Mouse (Mus musculus) heart, embryonic 12.5 days (tissue): Measurements from ENCODE around the gene Pcsk5. TPM values are rescaled to one million over a fixed set of nuclear protein-coding genes. Genes with fewer than 3 reads are reported as not detected.

Experiments used
- ATAC-seq: fragments of 200-750 bp; cut with Nextera tagmentation; 2 replicates; pipeline ENCODE4 v1.8.0; 2017; ENCODE audit warnings: moderate TSS enrichment, moderate library complexity; ENCODE audit not compliant: insufficient number of reproducible peaks, low FRiP score
- H3K27ac ChIP-seq: fragments of 300-500 bp; sonication (generic); 2 replicates; pipeline ENCODE4 v1.5.1; 2016; ENCODE audit warnings: mild to moderate bottlenecking, moderate library complexity; ENCODE audit not compliant: poor library complexity, severe bottlenecking
- H3K27me3 ChIP-seq: fragments of 300-500 bp; sonication (generic); replicated peaks from 2 replicates; pipeline ENCODE4 v1.6.1; 2016; ENCODE audit warnings: mild to moderate bottlenecking, moderate library complexity
- H3K36me3 ChIP-seq: fragments of 300-500 bp; sonication (generic); 2 replicates; pipeline ENCODE4 v1.6.1; 2016; ENCODE audit warnings: mild to moderate bottlenecking, moderate library complexity
- H3K4me1 ChIP-seq: fragments of 300-500 bp; sonication (generic); replicated peaks from 2 replicates; pipeline ENCODE4 v1.6.1; 2016; ENCODE audit warnings: mild to moderate bottlenecking
- H3K4me2 ChIP-seq: fragments of 300-500 bp; sonication (generic); 2 replicates; pipeline ENCODE4 v1.6.1; 2016; ENCODE audit warnings: mild to moderate bottlenecking, moderate library complexity
- H3K4me3 ChIP-seq: fragments of 300-500 bp; sonication (generic); 2 replicates; pipeline ENCODE4 v1.5.1; 2016; ENCODE audit warnings: mild to moderate bottlenecking
- H3K9ac ChIP-seq: fragments of 300-500 bp; sonication (generic); 2 replicates; pipeline ENCODE4 v1.6.1; 2016; ENCODE audit warnings: mild to moderate bottlenecking, moderate library complexity
- H3K9me3 ChIP-seq: fragments of 300-500 bp; sonication (generic); replicated peaks from 2 replicates; pipeline ENCODE4 v1.6.1; 2016; ENCODE audit warnings: mild to moderate bottlenecking, moderate library complexity
- WGBS: fragments of 180-500 bp; shearing (Covaris S2); methylation state at CpG from one replicate; pipeline ENCODE4 v1.1.7; 2016; 5-methylcytosine and 5-hydroxymethylcytosine counted together
- polyA plus RNA-seq: library from polyadenylated mRNA; unstranded; fragments of >200 nt; fragmentation: Nextera tagmentation; extraction: Ambion mirVana; gene quantifications from 2 replicates; pipeline ENCODE4 v1.2.1, GENCODE M21; 2016

Pcsk5 gene
- polyA plus RNA-seq, 1 experiment from 2014 or later, result 24.6 TPM

- no peaks in the 10 kb centered on the region for H3K4me1 ChIP-seq
- ATAC-seq, result no peak
These were observed 104.7 kb downstream of the Pcsk5 start for GRCm38 (mm10) chr19:17732676-17733277.

GRCm38 (mm10) chr19:17717066-17717465, 120.4 kb downstream of the Pcsk5 start:
- no peak overlapping the region for H3K4me2 ChIP-seq
- H3K9me3 ChIP-seq, result no peaks in the 10 kb centered on the region
- H3K4me3 ChIP-seq, result no peak overlapping the region
- WGBS, result 81% methylated on average over 10 of the region's 10 CpGs
- no peaks in the 10 kb centered on the region for H3K27me3 ChIP-seq
- no peak overlapping the region for H3K27ac ChIP-seq
- peaks cover 34% of the 10 kb centered on the region for H3K4me1 ChIP-seq
- H3K36me3 ChIP-seq, result no peaks in the 10 kb centered on the region
- no peak overlapping the region for H3K9ac ChIP-seq
- no peak for ATAC-seq

More at GRCm38 (mm10) chr19:17732676-17733277, 104.7 kb downstream of the Pcsk5 start:
- Histone ChIP-seq H3K4me2 (no peak overlapping the region), H3K4me3 (no peak overlapping the region), H3K27me3 (no peaks in the 10 kb centered on the region), H3K9ac (no peak overlapping the region), H3K9me3 (no peaks in the 10 kb centered on the region), H3K36me3 (no peaks in the 10 kb centered on the region; the same call in 1 of the 2 replicates), H3K27ac (no peak overlapping the region)

DNA sequence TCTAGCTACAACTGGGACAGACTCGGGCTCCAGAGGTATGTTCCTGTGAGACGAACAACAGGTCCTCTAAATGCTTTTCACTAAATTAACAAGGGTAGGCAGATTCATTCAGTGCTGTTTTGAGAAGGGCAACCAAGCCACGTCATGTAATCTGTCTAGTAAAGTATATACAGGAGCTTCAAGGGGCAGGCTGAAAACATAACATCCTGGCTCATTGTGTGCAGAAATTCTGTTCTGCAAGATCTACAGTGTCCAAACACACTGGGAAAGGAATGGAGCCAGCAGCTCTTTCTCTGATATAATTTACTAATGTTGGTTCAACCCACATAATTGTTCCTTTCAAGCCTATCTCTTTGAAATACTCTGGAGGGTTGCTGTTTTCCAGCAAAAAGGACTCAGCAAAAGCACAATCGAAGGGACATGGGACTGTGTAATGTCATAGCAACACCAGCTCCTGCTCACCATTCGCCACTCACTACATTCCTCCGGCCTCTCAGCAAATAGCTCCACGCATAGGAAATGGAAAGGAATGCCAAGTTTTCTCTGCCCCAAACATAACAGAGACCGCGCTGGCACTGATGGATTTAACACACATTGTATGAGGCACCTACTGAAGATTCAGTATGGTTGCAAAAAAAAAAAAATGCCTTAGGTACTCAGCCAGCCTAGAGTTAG, 122.0 kb downstream of the Pcsk5 start:
- peak overlapping the region; percentile 34; the same call in 1 of the 2 replicates for H3K4me2 ChIP-seq
- ATAC-seq, result peak; percentile 86
- H3K9me3 ChIP-seq, result no peaks in the 10 kb centered on the region
- H3K9ac ChIP-seq, result no peak overlapping the region
- 24% methylated on average over 9 of the region's 9 CpGs for WGBS
- H3K4me1 ChIP-seq, result peaks cover 34% of the 10 kb centered on the region
- H3K36me3 ChIP-seq, result peaks cover 7% of the 10 kb centered on the region; the same call in 1 of the 2 replicates
- no peak overlapping the region for H3K4me3 ChIP-seq
- H3K27me3 ChIP-seq, result no peaks in the 10 kb centered on the region
- peak overlapping the region; percentile 81 for H3K27ac ChIP-seq

DNA sequence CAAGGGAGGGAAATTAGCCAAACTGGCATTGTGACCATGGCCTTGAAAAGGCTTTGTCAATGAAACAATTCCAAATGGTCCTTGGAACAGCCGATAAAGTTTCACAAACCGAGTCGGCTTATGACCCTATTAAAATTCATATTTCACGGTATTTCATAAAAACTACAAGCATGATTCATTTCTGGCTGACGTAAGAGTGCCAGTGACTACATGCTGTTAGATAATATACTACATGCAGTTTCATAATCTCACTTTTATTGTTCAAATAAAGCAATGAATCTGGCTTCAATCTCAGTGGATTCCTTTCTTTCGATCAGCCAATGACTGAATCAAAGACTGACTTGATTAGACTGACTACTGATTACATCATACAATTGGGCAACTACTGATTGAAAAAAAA, 145.8 kb downstream of the Pcsk5 start:
- ATAC-seq, result no peak
- no peak overlapping the region for H3K9ac ChIP-seq
- 0 out of 2 replicates have a peak, but pooled peaks cover 3% of the 10 kb centered on the region for H3K4me1 ChIP-seq
- no peaks in the 10 kb centered on the region for H3K27me3 ChIP-seq
- WGBS, result 88% methylated on average over 6 of the region's 6 CpGs
- H3K4me2 ChIP-seq, result no peak overlapping the region
- no peak overlapping the region for H3K4me3 ChIP-seq
- no peaks in the 10 kb centered on the region for H3K36me3 ChIP-seq
- no peaks in the 10 kb centered on the region for H3K9me3 ChIP-seq
- H3K27ac ChIP-seq, result no peak overlapping the region

- Histone ChIP-seq H3K4me1 (no peaks in the 10 kb centered on the region), H3K9ac (no peak overlapping the region), H3K36me3 (peaks cover 19% of the 10 kb centered on the region; the same call in 1 of the 2 replicates), H3K9me3 (no peaks in the 10 kb centered on the region), H3K4me2 (no peak overlapping the region), H3K27ac (no peak overlapping the region), H3K27me3 (no peaks in the 10 kb centered on the region), H3K4me3 (no peak overlapping the region)
- no peak for ATAC-seq
- 70% methylated on average over 7 of the region's 7 CpGs for WGBS
These were observed 159.1 kb downstream of the Pcsk5 start for GRCm38 (mm10) chr19:17678371-17678770.

- Histone ChIP-seq H3K4me1 (no peaks in the 10 kb centered on the region), H3K27ac (no peak overlapping the region), H3K36me3 (no peaks in the 10 kb centered on the region), H3K9me3 (no peaks in the 10 kb centered on the region), H3K27me3 (no peaks in the 10 kb centered on the region), H3K9ac (no peak overlapping the region), H3K4me2 (no peak overlapping the region), H3K4me3 (no peak overlapping the region)
- no peak for ATAC-seq
- 87% methylated on average over 3 of the region's 3 CpGs for whole genome bisulfite sequencing
These were observed 174.8 kb downstream of the Pcsk5 start for GRCm38 (mm10) chr19:17662676-17663075.

DNA sequence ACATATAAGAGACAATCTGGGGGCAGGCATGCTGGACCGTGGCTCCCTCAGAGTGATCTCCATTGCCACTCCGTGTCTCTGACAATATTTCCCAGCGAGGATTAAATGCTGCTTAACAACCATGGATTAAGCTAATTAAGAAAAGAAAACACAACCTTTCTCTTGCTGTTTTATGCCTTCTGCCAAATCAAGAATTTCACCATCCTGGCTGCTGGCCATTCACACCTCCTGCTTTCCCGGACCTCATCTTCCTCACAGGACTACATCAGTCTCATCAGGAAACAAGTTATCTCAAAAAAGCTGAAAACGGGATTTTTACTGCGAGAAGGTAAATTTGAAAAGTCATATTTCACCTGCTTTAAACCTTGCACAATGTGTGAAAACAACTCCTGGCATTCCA, 175.2 kb downstream of the Pcsk5 start:
- H3K9ac ChIP-seq, result no peak overlapping the region
- H3K27ac ChIP-seq, result no peak overlapping the region
- WGBS, result 76% methylated on average over 6 of the region's 6 CpGs
- H3K36me3 ChIP-seq, result no peaks in the 10 kb centered on the region
- no peak overlapping the region for H3K4me2 ChIP-seq
- ATAC-seq, result no peak
- H3K27me3 ChIP-seq, result no peaks in the 10 kb centered on the region
- no peak overlapping the region for H3K4me3 ChIP-seq
- H3K9me3 ChIP-seq, result no peaks in the 10 kb centered on the region
- H3K4me1 ChIP-seq, result no peaks in the 10 kb centered on the region

GRCm38 (mm10) chr19:17659321-17659720, 178.1 kb downstream of the Pcsk5 start:
- no peak for ATAC-seq
- H3K4me2 ChIP-seq, result no peak overlapping the region
- no peak overlapping the region for H3K4me3 ChIP-seq
- H3K27me3 ChIP-seq, result no peaks in the 10 kb centered on the region
- H3K9me3 ChIP-seq, result no peaks in the 10 kb centered on the region
- H3K4me1 ChIP-seq, result no peaks in the 10 kb centered on the region
- 73% methylated on average over 3 of the region's 3 CpGs for WGBS
- H3K36me3 ChIP-seq, result 0 out of 2 replicates have a peak, but pooled peaks cover 4% of the 10 kb centered on the region
- H3K27ac ChIP-seq, result no peak overlapping the region
- H3K9ac ChIP-seq, result no peak overlapping the region

- no peaks in the 10 kb centered on the region for H3K9me3 ChIP-seq
- 0 out of 2 replicates have a peak, but pooled peaks cover 4% of the 10 kb centered on the region for H3K36me3 ChIP-seq
- H3K9ac ChIP-seq, result no peak overlapping the region
- H3K4me2 ChIP-seq, result no peak overlapping the region
- no peaks in the 10 kb centered on the region for H3K4me1 ChIP-seq
- H3K27ac ChIP-seq, result no peak overlapping the region
- H3K4me3 ChIP-seq, result no peak overlapping the region
- H3K27me3 ChIP-seq, result no peaks in the 10 kb centered on the region
- 58% methylated on average over 5 of the region's 5 CpGs for WGBS
- no peak for ATAC-seq
These were observed 186.5 kb downstream of the Pcsk5 start for GRCm38 (mm10) chr19:17650831-17651502.

DNA sequence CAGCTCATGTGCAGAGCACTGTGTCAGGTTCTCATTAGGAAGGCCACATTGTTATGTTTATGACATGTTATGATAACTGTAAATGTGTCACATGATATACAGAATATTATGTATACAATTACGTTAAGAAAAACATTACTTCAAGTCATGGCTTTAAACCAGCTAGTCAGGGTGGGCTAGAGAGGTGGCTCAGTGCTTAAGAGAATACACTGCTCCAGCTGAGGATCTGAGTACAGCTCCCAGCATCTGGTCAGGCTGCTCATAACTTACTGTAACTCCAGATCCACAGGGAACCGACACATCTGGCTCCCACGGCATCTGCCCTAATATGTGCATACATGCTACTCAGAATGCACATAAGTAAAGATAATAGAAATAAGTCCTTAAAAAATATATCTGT, 187.5 kb downstream of the Pcsk5 start:
- Histone ChIP-seq H3K36me3 (0 out of 2 replicates have a peak, but pooled peaks cover 4% of the 10 kb centered on the region), H3K4me1 (no peaks in the 10 kb centered on the region), H3K4me3 (no peak overlapping the region), H3K9me3 (no peaks in the 10 kb centered on the region), H3K27ac (no peak overlapping the region), H3K4me2 (no peak overlapping the region), H3K27me3 (no peaks in the 10 kb centered on the region), H3K9ac (no peak overlapping the region)
- ATAC-seq, result no peak
- WGBS, result 89% methylated on average over 3 of the region's 3 CpGs

DNA sequence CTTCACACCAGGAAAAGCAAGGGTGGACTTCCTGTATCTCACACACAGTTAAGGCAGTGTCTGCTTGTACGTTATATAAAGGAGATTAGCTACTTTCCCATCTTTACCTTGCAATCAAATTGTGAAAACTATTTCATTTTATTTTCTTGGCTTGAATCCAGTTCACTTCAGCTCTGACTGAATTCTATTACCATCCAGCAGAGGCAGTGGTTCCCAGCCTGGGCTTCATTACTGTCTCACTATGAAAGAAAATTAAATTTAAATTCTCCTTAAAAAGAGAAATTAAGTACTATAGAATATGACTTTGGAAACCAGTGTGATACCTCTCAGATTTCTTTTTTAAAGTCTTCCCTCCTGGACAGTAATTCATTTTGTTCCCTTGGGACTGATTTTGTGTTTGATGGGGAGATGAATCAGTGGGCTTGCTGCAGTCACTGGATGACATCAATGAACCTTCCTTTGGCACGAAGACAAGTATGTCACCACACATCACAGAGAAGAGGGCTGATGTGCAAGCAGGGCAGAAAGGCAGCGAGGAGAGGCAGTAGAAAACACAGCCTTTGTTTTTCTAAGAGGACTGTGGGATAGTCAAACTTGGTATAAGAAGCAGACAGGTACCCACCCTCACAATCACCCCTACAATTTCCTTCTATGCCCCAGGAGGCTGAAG, 194.2 kb downstream of the Pcsk5 start:
- ATAC-seq, result no peak
- no peaks in the 10 kb centered on the region for H3K27me3 ChIP-seq
- H3K4me1 ChIP-seq, result no peaks in the 10 kb centered on the region
- no peak overlapping the region for H3K9ac ChIP-seq
- H3K4me2 ChIP-seq, result no peak overlapping the region
- no peaks in the 10 kb centered on the region for H3K9me3 ChIP-seq
- peaks cover 4% of the 10 kb centered on the region for H3K36me3 ChIP-seq
- H3K27ac ChIP-seq, result no peak overlapping the region
- no peak overlapping the region for H3K4me3 ChIP-seq
- 55% methylated on average over 3 of the region's 3 CpGs for WGBS
